Mouse (Mus musculus) retina, postnatal 7 days (tissue): Measurements from ENCODE around the gene Rad54l.
A peak's percentile ranks its signal among the peaks of the same experiment; 100 is the strongest.

Experiments
- DNase-seq: peaks from one replicate; pipeline ENCODE4 v3.0.0-alpha.2; 2012; ENCODE audit warnings: low read depth, low spot score

Rad54l gene

GRCm38 (mm10) chr4:116123602-116124519 lies at the start of gene Rad54l, which contains the start of gene Pomgnt1:
Gene Rad54l, minus strand, starts transcription at chr4:116123690.
Gene Pomgnt1, plus strand, starts transcription at chr4:116123840.
- DNase-seq, result peak; percentile 92

GRCm38 (mm10) chr4:116173072-116173471 lies 49.6 kb upstream of the Rad54l start, which contains the start of the genes 1700042G07Rik and Gm49337:
Gene 1700042G07Rik, plus strand, starts transcription at chr4:116173372.
Gene Gm49337, plus strand, starts transcription at chr4:116173384.
- DNase-seq, result no peak

GRCm38 (mm10) chr4:116169353-116169672 lies 45.8 kb upstream of the Rad54l start:
- no peak for DNase-seq

GRCm38 (mm10) chr4:116168617-116169352 lies 45.3 kb upstream of the Rad54l start:
- peak; percentile 76 for DNase-seq

GRCm38 (mm10) chr4:116167404-116167803 lies 43.9 kb upstream of the Rad54l start, which contains the start of gene Tspan1:
Gene Tspan1, minus strand, starts transcription at chr4:116167601.
- DNase-seq, result no peak

- DNase-seq, result no peak
These were observed 42.4 kb upstream of the Rad54l start for GRCm38 (mm10) chr4:116165708-116166407.

GRCm38 (mm10) chr4:116164759-116165554 lies 41.5 kb upstream of the Rad54l start:
- no peak for DNase-seq

GRCm38 (mm10) chr4:116162142-116162541 lies 38.7 kb upstream of the Rad54l start:
- DNase-seq, result no peak

- DNase-seq, result no peak
These were observed 37.3 kb upstream of the Rad54l start for GRCm38 (mm10) chr4:116160769-116161168.

GRCm38 (mm10) chr4:116159912-116160311 lies 36.4 kb upstream of the Rad54l start:
- no peak for DNase-seq

GRCm38 (mm10) chr4:116157882-116158281 lies 34.4 kb upstream of the Rad54l start:
- DNase-seq, result no peak

GRCm38 (mm10) chr4:116152702-116153101 lies 29.2 kb upstream of the Rad54l start:
- no peak for DNase-seq

- DNase-seq, result no peak
These were observed 27.7 kb upstream of the Rad54l start, which contains the start of gene Lurap1 for GRCm38 (mm10) chr4:116151238-116151637. Gene Lurap1, minus strand, starts transcription at chr4:116151338.

GRCm38 (mm10) chr4:116150862-116151221 lies 27.4 kb upstream of the Rad54l start:
- no peak for DNase-seq

- DNase-seq, result peak; percentile 53
These were observed 26.8 kb upstream of the Rad54l start for GRCm38 (mm10) chr4:116150156-116150861.

GRCm38 (mm10) chr4:116149812-116150155 lies 26.3 kb upstream of the Rad54l start:
- no peak for DNase-seq

- DNase-seq, result no peak
These were observed 20.6 kb upstream of the Rad54l start for GRCm38 (mm10) chr4:116143891-116144717.

GRCm38 (mm10) chr4:116143317-116143811 lies 19.9 kb upstream of the Rad54l start:
- no peak for DNase-seq

GRCm38 (mm10) chr4:116142269-116142668 lies 18.8 kb upstream of the Rad54l start:
- DNase-seq, result no peak
